Mouse (Mus musculus): Measurements from ENCODE around the gene Fst.

Fst gene

DNA sequence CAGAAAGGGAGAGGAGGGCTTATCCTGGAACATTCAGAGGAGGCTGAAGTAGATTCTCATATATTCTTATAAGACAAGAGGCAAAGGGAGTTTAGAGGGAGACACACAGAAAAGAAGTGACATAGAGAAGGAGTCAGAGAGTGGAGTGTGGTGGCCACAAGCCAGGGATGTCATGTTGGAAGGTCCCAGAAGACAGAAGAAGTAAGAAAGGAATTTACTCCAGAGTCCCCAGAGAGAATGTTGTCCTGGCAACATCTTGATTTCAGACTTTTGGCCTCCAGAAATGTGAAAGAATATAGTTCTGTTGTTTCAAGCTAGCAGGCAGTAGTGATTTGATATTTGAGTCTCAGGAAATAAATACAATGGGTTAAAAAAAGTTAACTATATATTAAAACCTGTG lies 46.4 kb downstream of the Fst start:
- DNase-seq (ENCODE audit: low read depth, low spot score) = no peak

DNA sequence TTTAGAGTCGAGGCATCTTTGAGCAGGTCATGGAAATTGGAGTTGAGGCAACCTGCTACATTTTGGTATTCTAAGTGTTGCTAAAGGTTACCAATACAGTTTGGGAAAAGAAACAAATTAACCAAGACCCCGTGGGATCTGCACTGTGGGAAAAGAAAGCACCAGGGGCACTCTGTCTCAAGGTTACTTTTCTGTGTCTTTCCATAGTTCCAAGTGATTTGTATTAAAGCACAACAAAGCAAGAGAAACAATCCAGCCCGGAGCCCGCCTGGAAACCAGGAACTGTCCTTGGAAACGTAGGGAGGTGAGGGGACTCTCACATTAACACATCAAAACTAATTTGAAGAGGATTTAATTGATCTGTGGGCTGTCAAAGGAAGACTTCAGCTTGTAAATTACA lies 51.9 kb downstream of the Fst start:
- DNase-seq (ENCODE audit: low read depth, low spot score) = no peak

DNA sequence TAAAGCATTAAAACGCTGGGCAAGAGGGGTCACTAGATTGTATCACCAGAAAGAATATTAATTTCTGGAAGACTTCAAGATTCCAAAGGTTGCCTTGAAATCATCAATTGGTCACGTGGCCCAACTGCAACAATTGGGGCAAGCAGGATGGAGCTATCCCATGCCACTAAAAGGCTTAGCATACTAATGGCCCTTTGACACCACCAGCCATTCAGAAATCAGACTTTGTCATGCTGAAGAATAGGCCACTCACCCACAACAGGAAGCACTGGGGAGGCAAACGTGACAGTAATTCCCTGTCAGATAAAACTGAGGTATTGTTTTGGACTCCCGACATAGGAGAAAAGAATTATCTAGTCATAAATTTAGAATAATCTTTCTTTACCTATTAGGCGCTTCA lies 52.3 kb downstream of the Fst start:
- no peak for DNase-seq (ENCODE audit: low read depth, low spot score)

DNA sequence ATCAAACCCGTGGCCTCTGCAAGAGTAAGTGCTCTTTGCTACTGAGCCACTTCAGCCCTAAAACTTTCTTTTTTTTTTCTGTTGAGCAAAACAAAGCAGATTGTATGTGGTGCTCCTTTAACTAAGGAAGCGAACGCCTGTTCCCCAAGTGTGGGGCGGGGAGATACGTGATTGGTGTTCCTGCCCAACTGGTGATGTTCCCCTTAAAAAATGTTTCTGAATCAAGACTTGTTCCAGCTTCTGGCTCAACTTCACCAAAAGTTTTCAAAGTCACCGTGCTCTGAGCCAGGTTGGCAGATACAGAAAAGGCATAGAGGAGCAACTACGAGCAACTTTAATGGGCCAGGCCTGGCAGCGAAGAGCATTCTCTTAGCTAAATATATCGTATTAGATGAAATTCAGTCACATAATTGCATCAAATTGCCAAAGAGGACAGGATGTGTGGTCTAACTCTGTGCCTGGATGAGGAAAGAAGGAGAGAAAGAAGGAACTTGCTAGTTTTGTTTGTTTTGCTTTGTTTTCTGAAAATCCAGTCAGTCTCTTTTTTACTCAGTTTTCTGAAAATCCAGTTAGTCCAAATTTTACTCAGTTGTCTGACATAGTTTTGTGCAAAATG lies 53.5 kb downstream of the Fst start:
- no peak for DNase-seq (ENCODE audit: low read depth, low spot score)
